Mouse (Mus musculus): ENCODE measurements around the gene Cldn11. TPM values are rescaled to one million over a fixed set of nuclear protein-coding genes. Genes with fewer than 3 reads are reported as not detected.

The Cldn11 gene
- total and polyA plus RNA-seq, 3 experiments, result not detected

DNA sequence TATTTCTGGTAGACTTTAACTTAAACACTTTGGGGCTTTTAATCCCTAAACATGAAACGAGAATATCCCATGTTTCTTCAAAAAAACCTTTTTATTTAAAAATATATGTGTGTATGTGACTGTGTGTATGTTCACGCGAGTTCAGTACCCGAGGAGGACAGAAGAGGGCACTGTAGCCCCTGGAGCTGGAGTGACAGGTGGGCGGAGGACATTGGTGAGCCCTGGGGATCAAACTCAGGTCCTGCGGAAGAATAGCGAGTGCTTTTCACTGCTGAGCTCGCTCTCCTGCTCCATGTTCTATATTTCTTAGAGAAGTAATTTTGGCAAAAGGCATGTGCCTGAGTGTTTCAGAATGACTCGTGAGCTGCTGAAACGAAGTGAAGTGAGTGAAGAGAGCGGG is 54.2 kb downstream of the Cldn11 start:
- Histone ChIP-seq H3K4me3 (ENCODE audit: low read depth, low read length) (no peak overlapping the region), H3K27me3 (ENCODE audit: insufficient read depth, low read length) (no peaks in the 10 kb centered on the region), H3K9me3 (replicated peaks) (no peaks in the 10 kb centered on the region), H3K36me3 (replicated peaks) (no peaks in the 10 kb centered on the region), H3K4me1 (ENCODE audit: insufficient read depth, low read depth, low read length) (no peaks in the 10 kb centered on the region)
- no peak for ATAC-seq (ENCODE audit: extremely low read depth, insufficient number of reproducible peaks, low FRiP score, poor library complexity, severe bottlenecking)
- TF ChIP-seq CTCF (IDR thresholded peaks at IDR 0.05; ENCODE audit: low read depth, low read length) (no peak), GATA1 (IDR thresholded peaks at IDR 0.05; ENCODE audit: borderline replicate concordance, low read length) (no peak), GATA2 (IDR thresholded peaks at IDR 0.05; ENCODE audit: borderline replicate concordance, low read depth, low read length) (no peak), POLR2AphosphoS5 (IDR thresholded peaks at IDR 0.05; ENCODE audit: insufficient replicate concordance, low read depth, low read length) (no peak), TAL1 (conservative IDR thresholded peaks at IDR 0.05; ENCODE audit: low read depth, low read length) (no peak)
- no peak for DNase-seq (ENCODE audit: low spot score)

DNA sequence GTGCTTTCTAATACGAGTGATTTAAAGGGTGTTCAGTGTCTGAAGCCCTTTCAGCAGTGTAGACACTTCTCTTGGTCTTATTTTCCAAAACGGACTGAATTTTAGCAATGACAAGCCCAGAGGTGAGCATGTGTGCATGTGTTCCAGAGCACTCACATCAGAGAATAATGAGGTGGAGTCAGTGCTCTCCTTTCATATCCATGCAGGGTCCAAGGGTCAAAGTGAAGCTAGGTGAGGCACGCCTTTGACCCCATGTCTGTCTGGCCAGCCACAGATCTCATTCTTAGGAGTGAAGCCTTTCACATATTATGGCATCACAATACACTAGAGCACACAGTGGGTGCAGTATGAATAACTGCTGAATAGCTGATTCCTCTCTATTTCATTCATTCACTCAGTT is 55.4 kb downstream of the Cldn11 start:
- TF ChIP-seq GATA2 (IDR thresholded peaks at IDR 0.05; ENCODE audit: borderline replicate concordance, low read depth, low read length) (no peak), GATA1 (IDR thresholded peaks at IDR 0.05; ENCODE audit: borderline replicate concordance, low read length) (no peak), POLR2AphosphoS5 (IDR thresholded peaks at IDR 0.05; ENCODE audit: insufficient replicate concordance, low read depth, low read length) (no peak), TAL1 (conservative IDR thresholded peaks at IDR 0.05; ENCODE audit: low read depth, low read length) (no peak), CTCF (IDR thresholded peaks at IDR 0.05; ENCODE audit: low read depth, low read length) (no peak)
- no peaks in the 10 kb centered on the region for H3K4me1 ChIP-seq (ENCODE audit: insufficient read depth, low read depth, low read length)
- H3K27me3 ChIP-seq (ENCODE audit: insufficient read depth, low read length), result no peaks in the 10 kb centered on the region
- ATAC-seq (ENCODE audit: extremely low read depth, insufficient number of reproducible peaks, low FRiP score, poor library complexity, severe bottlenecking) (no peak), DNase-seq (ENCODE audit: low spot score) (no peak)
- no peaks in the 10 kb centered on the region for H3K9me3 ChIP-seq (replicated peaks)
- H3K4me3 ChIP-seq (ENCODE audit: low read depth, low read length), result no peak overlapping the region
- no peaks in the 10 kb centered on the region for H3K36me3 ChIP-seq (replicated peaks)

DNA sequence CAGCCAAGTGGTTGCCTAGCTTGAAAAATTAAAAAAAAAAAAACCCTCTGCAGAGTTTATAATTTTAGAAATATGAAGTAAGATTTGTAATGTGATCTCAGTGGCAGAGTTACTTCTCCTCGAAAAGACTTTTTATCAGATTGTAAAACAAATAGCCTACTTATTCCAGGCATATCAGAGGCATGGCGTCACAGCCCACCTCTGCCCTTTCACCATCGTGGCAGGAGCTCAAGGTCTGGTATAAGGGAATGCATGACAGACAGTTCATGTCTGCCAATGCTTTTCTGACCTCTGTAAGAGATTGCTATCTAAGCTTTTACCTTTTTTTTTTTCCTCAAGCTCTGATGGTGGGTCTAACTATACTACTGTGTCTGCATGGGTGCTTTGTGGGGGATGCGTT is 58.3 kb downstream of the Cldn11 start:
- no peak for DNase-seq (ENCODE audit: low spot score)
- H3K9me3 ChIP-seq (replicated peaks), result no peaks in the 10 kb centered on the region
- no peaks in the 10 kb centered on the region for H3K36me3 ChIP-seq (replicated peaks)
- no peaks in the 10 kb centered on the region for H3K27me3 ChIP-seq (ENCODE audit: insufficient read depth, low read length)
- no peaks in the 10 kb centered on the region for H3K4me1 ChIP-seq (ENCODE audit: insufficient read depth, low read depth, low read length)
- no peak overlapping the region for H3K4me3 ChIP-seq (ENCODE audit: low read depth, low read length)
- TF ChIP-seq CTCF (IDR thresholded peaks at IDR 0.05; ENCODE audit: low read depth, low read length) (no peak), GATA1 (IDR thresholded peaks at IDR 0.05; ENCODE audit: borderline replicate concordance, low read length) (no peak), GATA2 (IDR thresholded peaks at IDR 0.05; ENCODE audit: borderline replicate concordance, low read depth, low read length) (no peak), POLR2AphosphoS5 (IDR thresholded peaks at IDR 0.05; ENCODE audit: insufficient replicate concordance, low read depth, low read length) (no peak), TAL1 (conservative IDR thresholded peaks at IDR 0.05; ENCODE audit: low read depth, low read length) (no peak)
- ATAC-seq (ENCODE audit: extremely low read depth, insufficient number of reproducible peaks, low FRiP score, poor library complexity, severe bottlenecking), result no peak

DNA sequence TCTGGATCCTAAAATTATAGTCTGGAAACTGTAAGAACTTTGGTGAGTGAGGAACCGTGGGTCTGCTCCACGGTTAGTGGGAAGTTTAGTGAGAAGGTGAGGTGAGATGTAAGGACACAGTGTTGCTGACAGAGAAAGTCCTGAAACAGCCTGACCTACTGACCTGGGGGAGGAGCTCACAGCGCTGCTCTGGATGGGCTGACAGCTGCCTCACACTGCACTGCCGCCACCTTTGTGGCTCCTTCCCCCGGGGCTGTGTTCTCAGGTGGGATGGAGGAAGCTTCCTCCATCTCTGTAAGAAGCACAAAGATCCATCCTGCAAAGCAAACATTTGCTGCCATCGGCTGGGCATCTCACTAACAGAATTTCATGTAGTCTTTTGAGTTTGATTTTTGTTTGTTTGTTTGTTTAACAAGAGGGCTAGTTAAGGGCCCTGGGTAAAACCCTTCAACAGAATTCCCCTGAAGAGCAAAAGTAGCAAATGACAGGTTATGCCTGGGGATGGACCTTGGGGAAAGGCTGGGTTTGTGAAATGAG is 58.8 kb downstream of the Cldn11 start:
- TF ChIP-seq CTCF (IDR thresholded peaks at IDR 0.05; ENCODE audit: low read depth, low read length), result no peak
- TF ChIP-seq GATA1 (IDR thresholded peaks at IDR 0.05; ENCODE audit: borderline replicate concordance, low read length), result no peak
- no peak for TF ChIP-seq TAL1 (conservative IDR thresholded peaks at IDR 0.05; ENCODE audit: low read depth, low read length)
- TF ChIP-seq POLR2AphosphoS5 (IDR thresholded peaks at IDR 0.05; ENCODE audit: insufficient replicate concordance, low read depth, low read length), result no peak
- no peak for TF ChIP-seq GATA2 (IDR thresholded peaks at IDR 0.05; ENCODE audit: borderline replicate concordance, low read depth, low read length)
- Histone ChIP-seq H3K4me3 (ENCODE audit: low read depth, low read length) (no peak overlapping the region), H3K9me3 (replicated peaks) (no peaks in the 10 kb centered on the region), H3K27me3 (ENCODE audit: insufficient read depth, low read length) (no peaks in the 10 kb centered on the region), H3K36me3 (replicated peaks) (no peaks in the 10 kb centered on the region), H3K4me1 (ENCODE audit: insufficient read depth, low read depth, low read length) (no peaks in the 10 kb centered on the region)
- DNase-seq (ENCODE audit: low spot score) (no peak), ATAC-seq (ENCODE audit: extremely low read depth, insufficient number of reproducible peaks, low FRiP score, poor library complexity, severe bottlenecking) (no peak)

DNA sequence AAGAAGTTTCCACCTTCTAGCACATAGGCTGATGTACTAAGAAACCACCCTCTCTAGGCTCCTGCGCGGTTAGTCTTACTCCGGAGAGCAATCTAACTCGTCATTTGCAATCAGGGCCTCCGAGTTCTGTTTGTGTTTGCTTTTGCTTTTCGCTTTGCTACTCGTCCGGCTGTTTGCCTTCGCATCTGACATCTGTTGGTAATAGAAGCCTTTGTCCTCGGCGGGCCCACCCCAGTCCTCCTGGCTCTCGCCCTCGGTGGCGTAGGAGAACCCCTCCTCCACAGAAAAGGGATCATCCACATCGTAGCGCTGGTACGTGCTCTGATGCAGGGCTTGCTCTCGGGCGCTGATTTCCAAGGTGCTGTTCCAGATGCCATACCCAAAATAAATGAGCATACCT is 59.3 kb downstream of the Cldn11 start:
- H3K36me3 ChIP-seq (replicated peaks), result no peaks in the 10 kb centered on the region
- no peaks in the 10 kb centered on the region for H3K4me1 ChIP-seq (ENCODE audit: insufficient read depth, low read depth, low read length)
- no peak overlapping the region for H3K4me3 ChIP-seq (ENCODE audit: low read depth, low read length)
- ATAC-seq (ENCODE audit: extremely low read depth, insufficient number of reproducible peaks, low FRiP score, poor library complexity, severe bottlenecking), result no peak
- no peak for DNase-seq (ENCODE audit: low spot score)
- no peaks in the 10 kb centered on the region for H3K9me3 ChIP-seq (replicated peaks)
- TF ChIP-seq TAL1 (conservative IDR thresholded peaks at IDR 0.05; ENCODE audit: low read depth, low read length) (no peak), GATA1 (IDR thresholded peaks at IDR 0.05; ENCODE audit: borderline replicate concordance, low read length) (no peak), POLR2AphosphoS5 (IDR thresholded peaks at IDR 0.05; ENCODE audit: insufficient replicate concordance, low read depth, low read length) (no peak), GATA2 (IDR thresholded peaks at IDR 0.05; ENCODE audit: borderline replicate concordance, low read depth, low read length) (no peak), CTCF (IDR thresholded peaks at IDR 0.05; ENCODE audit: low read depth, low read length) (no peak)
- no peaks in the 10 kb centered on the region for H3K27me3 ChIP-seq (ENCODE audit: insufficient read depth, low read length)

DNA sequence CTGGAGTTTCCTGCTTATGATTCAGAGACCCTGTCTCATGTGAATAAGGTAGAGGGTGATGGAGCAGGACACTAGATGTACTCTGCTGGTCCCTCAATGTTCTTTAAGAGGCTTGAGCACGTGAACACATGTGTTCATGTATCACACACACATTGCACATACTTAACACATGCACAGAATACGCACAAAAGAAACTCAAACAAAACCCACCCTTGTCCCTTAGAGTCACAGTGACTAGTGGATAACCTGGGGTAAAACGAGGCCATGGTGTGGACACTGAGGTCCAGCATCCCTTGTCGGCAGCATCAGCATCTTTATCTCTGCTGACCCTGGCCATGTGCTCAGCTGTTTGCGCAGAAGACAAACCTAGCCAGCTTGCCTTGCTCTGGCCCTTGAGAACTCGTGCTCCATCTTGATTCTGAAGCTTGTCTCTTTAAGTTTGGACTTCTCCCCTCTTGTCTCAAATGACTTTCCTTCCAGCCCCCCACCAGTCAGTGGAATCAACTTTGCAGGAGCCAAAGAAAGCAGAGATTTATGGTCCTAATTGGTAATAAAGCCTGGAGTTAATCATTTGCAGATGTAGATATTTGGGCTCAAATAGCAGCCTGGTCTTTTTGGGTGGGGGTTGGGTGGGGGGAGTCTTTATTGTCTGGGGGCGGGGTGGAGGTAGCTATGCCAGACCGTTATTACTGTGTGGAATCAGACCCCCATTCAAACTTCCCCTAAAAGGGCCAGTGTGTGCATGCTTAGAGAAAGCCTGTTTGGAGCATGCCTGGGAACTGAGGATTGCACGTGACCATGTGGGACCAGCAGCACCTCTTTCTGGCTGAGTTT is 62.7 kb downstream of the Cldn11 start:
- Histone ChIP-seq H3K4me1 (ENCODE audit: insufficient read depth, low read depth, low read length) (no peaks in the 10 kb centered on the region), H3K4me3 (ENCODE audit: low read depth, low read length) (no peak overlapping the region), H3K27me3 (ENCODE audit: insufficient read depth, low read length) (no peaks in the 10 kb centered on the region), H3K9me3 (replicated peaks) (no peaks in the 10 kb centered on the region), H3K36me3 (replicated peaks) (no peaks in the 10 kb centered on the region)
- ATAC-seq (ENCODE audit: extremely low read depth, insufficient number of reproducible peaks, low FRiP score, poor library complexity, severe bottlenecking) (no peak), DNase-seq (ENCODE audit: low spot score) (no peak)
- TF ChIP-seq POLR2AphosphoS5 (IDR thresholded peaks at IDR 0.05; ENCODE audit: insufficient replicate concordance, low read depth, low read length) (no peak), TAL1 (conservative IDR thresholded peaks at IDR 0.05; ENCODE audit: low read depth, low read length) (no peak), GATA1 (IDR thresholded peaks at IDR 0.05; ENCODE audit: borderline replicate concordance, low read length) (no peak), GATA2 (IDR thresholded peaks at IDR 0.05; ENCODE audit: borderline replicate concordance, low read depth, low read length) (no peak), CTCF (IDR thresholded peaks at IDR 0.05; ENCODE audit: low read depth, low read length) (no peak)
